Mouse (Mus musculus) forebrain, embryonic 16.5 days (tissue): ENCODE results near the gene Adcy6. TPM values are rescaled to one million over a fixed set of nuclear protein-coding genes. Genes with fewer than 3 reads are reported as not detected.

ENCODE experiments used
- ATAC-seq: fragments of 200-750 bp; cut with Nextera tagmentation; 2 replicates; pipeline ENCODE4 v1.8.0; 2017; ENCODE audit warnings: mild to moderate bottlenecking, moderate library complexity
- H3K27ac ChIP-seq: fragments of 300-500 bp; sonication (generic); 2 replicates; pipeline ENCODE4 v1.5.1; 2014; ENCODE audit warnings: low read length, control low read depth
- H3K27me3 ChIP-seq: fragments of 300-500 bp; sonication (generic); replicated peaks from 2 replicates; pipeline ENCODE4 v1.6.1; 2014; ENCODE audit warnings: low read length; ENCODE audit not compliant: control insufficient read depth, insufficient read depth
- H3K36me3 ChIP-seq: fragments of 300-500 bp; sonication (generic); 2 replicates; pipeline ENCODE4 v1.6.1; 2014; ENCODE audit not compliant: control insufficient read depth, insufficient read depth
- H3K4me1 ChIP-seq: fragments of 300-500 bp; sonication (generic); replicated peaks from 2 replicates; pipeline ENCODE4 v1.6.1; 2014; ENCODE audit warnings: low read length; ENCODE audit not compliant: control insufficient read depth, insufficient read depth
- H3K4me2 ChIP-seq: fragments of 300-500 bp; sonication (generic); 2 replicates; pipeline ENCODE4 v1.6.1; 2014; ENCODE audit warnings: mild to moderate bottlenecking, low read length, control low read depth
- H3K4me3 ChIP-seq: fragments of 300-500 bp; sonication (generic); replicated peaks from 2 replicates; pipeline ENCODE4 v1.5.1; 2014; ENCODE audit warnings: mild to moderate bottlenecking, low read length, control low read depth
- H3K9ac ChIP-seq: fragments of 300-500 bp; sonication (generic); replicated peaks from 2 replicates; pipeline ENCODE4 v1.6.1; 2014; ENCODE audit warnings: low read depth, low read length, control low read depth
- H3K9me3 ChIP-seq: fragments of 300-500 bp; sonication (generic); 2 replicates; pipeline ENCODE4 v1.6.1; 2016; ENCODE audit warnings: low read length; ENCODE audit not compliant: control insufficient read depth
- WGBS: fragments of 180-500 bp; shearing (Covaris S2); extraction: QIAGEN DNeasy Blood & Tissue Kit; methylation state at CpG from one replicate; pipeline ENCODE4 v1.1.7; 2014; 5-methylcytosine and 5-hydroxymethylcytosine counted together
- polyA plus RNA-seq: library from polyadenylated mRNA; unstranded; fragments of >200 nt; fragmentation: Nextera tagmentation; extraction: Ambion mirVana; gene quantifications from 2 replicates; pipeline ENCODE4 v1.2.1, GENCODE M21; 2015

The Adcy6 gene
- polyA plus RNA-seq = 11.2 and 16.1 TPM in 2 replicates

- Histone ChIP-seq H3K9me3 (no peaks in the 10 kb centered on the region), H3K27me3 (no peaks in the 10 kb centered on the region), H3K4me3 (peak within 1 kb of the TSS; percentile 93), H3K27ac (peak within 1 kb of the TSS; percentile 85), H3K9ac (peak within 1 kb of the TSS; percentile 95), H3K36me3 (no peaks in the 10 kb centered on the region), H3K4me2 (peak within 1 kb of the TSS; percentile 81), H3K4me1 (peaks cover 22% of the 10 kb centered on the region)
- ATAC-seq = peak; percentile 85
- WGBS = under 1% methylated on average over 55 of the region's 75 CpGs
Measured at GRCm38 (mm10) chr15:98609331-98610130, at the start of gene Adcy6. Gene Adcy6, minus strand, starts transcription at chr15:98610076.

GRCm38 (mm10) chr15:98656982-98657751, 47.3 kb upstream of the Adcy6 start:
- ATAC-seq = no peak
- H3K27ac ChIP-seq = no peak overlapping the region
- peaks cover 38% of the 10 kb centered on the region for H3K36me3 ChIP-seq
- peaks cover 14% of the 10 kb centered on the region; the same call in 1 of the 2 replicates for H3K4me1 ChIP-seq
- H3K4me3 ChIP-seq = no peak overlapping the region
- no peaks in the 10 kb centered on the region for H3K9me3 ChIP-seq
- H3K4me2 ChIP-seq = no peak overlapping the region
- H3K9ac ChIP-seq = no peak overlapping the region
- whole genome bisulfite sequencing = 84% methylated on average over 15 of the region's 15 CpGs
- H3K27me3 ChIP-seq = no peaks in the 10 kb centered on the region

GRCm38 (mm10) chr15:98652174-98652573, 42.3 kb upstream of the Adcy6 start:
- H3K4me2 ChIP-seq = no peak overlapping the region
- H3K9ac ChIP-seq = no peak overlapping the region
- no peak for ATAC-seq
- peaks cover 55% of the 10 kb centered on the region for H3K36me3 ChIP-seq
- no peaks in the 10 kb centered on the region for H3K4me1 ChIP-seq
- no peaks in the 10 kb centered on the region for H3K27me3 ChIP-seq
- WGBS = 96% methylated on average over 8 of the region's 8 CpGs
- H3K9me3 ChIP-seq = no peaks in the 10 kb centered on the region
- H3K27ac ChIP-seq = no peak overlapping the region
- no peak overlapping the region for H3K4me3 ChIP-seq

DNA sequence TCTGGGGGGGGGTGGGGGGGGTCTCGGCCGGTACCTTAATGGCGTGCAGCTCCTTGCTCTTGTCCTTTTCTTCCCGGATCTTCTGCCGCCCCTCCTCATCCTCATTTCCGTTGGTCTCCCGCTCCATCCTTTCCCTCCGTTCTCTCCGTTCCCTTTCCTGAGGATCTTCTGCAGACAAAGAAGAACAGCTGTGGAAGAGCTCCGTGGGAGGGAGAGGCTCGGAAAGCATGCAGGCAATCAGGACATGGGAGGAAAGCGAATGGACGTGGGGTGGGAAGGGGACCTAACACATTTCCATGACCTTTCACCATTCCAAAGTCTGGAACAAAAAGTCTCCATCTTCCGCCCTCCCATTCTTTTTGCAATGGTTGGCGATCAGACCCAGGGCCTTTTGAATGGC, 41.6 kb upstream of the Adcy6 start:
- no peaks in the 10 kb centered on the region for H3K4me1 ChIP-seq
- H3K4me2 ChIP-seq = no peak overlapping the region
- H3K9ac ChIP-seq = no peak overlapping the region
- no peak overlapping the region for H3K27ac ChIP-seq
- H3K27me3 ChIP-seq = no peaks in the 10 kb centered on the region
- no peaks in the 10 kb centered on the region for H3K9me3 ChIP-seq
- H3K36me3 ChIP-seq = peaks cover 56% of the 10 kb centered on the region
- H3K4me3 ChIP-seq = no peak overlapping the region
- ATAC-seq = no peak
- WGBS = 88% methylated on average over 15 of the region's 15 CpGs

DNA sequence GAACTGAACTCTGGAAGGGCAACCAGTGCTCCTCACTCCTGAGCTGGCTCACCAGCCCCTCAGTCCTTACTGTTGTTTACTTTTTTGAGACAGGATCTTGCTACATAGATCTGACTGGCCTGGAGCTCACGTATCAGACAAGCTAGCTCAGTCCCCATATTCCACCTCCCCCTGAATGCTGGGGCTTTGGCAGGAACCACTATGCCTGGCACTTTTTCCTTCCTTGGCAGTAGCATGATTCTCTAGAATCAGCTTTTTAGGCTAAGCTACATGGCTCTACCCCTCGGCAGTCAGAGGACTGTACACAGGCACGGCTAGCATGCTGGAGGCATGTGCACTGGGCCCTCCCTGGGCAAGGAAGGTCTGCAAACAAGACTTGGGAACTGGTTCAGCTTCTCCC, 38.2 kb upstream of the Adcy6 start:
- Histone ChIP-seq H3K27me3 (no peaks in the 10 kb centered on the region), H3K36me3 (peaks cover 61% of the 10 kb centered on the region), H3K9ac (no peak overlapping the region), H3K4me2 (no peak overlapping the region), H3K4me3 (no peak overlapping the region), H3K4me1 (no peaks in the 10 kb centered on the region), H3K27ac (no peak overlapping the region), H3K9me3 (no peaks in the 10 kb centered on the region)
- WGBS = 70% methylated on average over 3 of the region's 3 CpGs
- ATAC-seq = no peak

GRCm38 (mm10) chr15:98647308-98647707, 37.4 kb upstream of the Adcy6 start:
- no peak for ATAC-seq
- Histone ChIP-seq H3K27ac (no peak overlapping the region), H3K4me3 (no peak overlapping the region), H3K9me3 (no peaks in the 10 kb centered on the region), H3K4me1 (no peaks in the 10 kb centered on the region), H3K4me2 (no peak overlapping the region), H3K36me3 (peaks cover 61% of the 10 kb centered on the region), H3K9ac (no peak overlapping the region), H3K27me3 (no peaks in the 10 kb centered on the region)
- WGBS = 90% methylated on average over 10 of the region's 10 CpGs

DNA sequence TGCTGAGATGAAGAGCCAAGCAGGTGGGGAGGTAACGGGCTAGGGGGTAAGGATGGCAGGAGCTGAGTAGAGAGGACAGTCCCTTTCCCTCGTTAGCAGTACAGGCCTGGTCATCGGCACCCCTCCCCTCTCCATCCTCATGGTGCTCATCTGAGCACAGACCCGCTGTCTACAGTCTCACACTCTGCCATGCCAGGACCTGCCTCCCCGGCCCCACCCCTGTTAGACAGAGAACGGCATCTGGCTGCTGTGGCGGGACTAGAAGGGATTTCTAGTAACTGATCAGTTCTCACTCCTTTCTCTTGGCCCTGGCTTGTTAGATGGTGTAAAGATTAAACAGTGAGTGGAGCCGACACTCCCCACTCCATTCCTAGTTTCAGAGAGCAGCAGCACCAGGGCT, 36.9 kb upstream of the Adcy6 start:
- 73% methylated on average over 8 of the region's 8 CpGs for WGBS
- Histone ChIP-seq H3K9ac (no peak overlapping the region), H3K9me3 (no peaks in the 10 kb centered on the region), H3K4me1 (no peaks in the 10 kb centered on the region), H3K4me3 (no peak overlapping the region), H3K27ac (no peak overlapping the region), H3K27me3 (no peaks in the 10 kb centered on the region), H3K4me2 (no peak overlapping the region), H3K36me3 (peaks cover 60% of the 10 kb centered on the region)
- ATAC-seq = peak; percentile 9; the same call in 1 of the 2 replicates

GRCm38 (mm10) chr15:98645057-98646026, 35.5 kb upstream of the Adcy6 start:
- ATAC-seq = no peak; the same call in none of the 2 replicates
- WGBS = 90% methylated on average over 24 of the region's 24 CpGs
- Histone ChIP-seq H3K9me3 (no peaks in the 10 kb centered on the region), H3K4me3 (no peak overlapping the region), H3K4me1 (no peaks in the 10 kb centered on the region), H3K36me3 (peaks cover 60% of the 10 kb centered on the region), H3K27ac (no peak overlapping the region), H3K27me3 (no peaks in the 10 kb centered on the region), H3K4me2 (no peak overlapping the region), H3K9ac (no peak overlapping the region)
